Mouse (Mus musculus) kidney, adult 18-20 months (tissue): ENCODE results near the gene Tmem189.

Experiments used
- DNase-seq: peaks from one replicate; pipeline ENCODE4 v3.0.0; 2021

The Tmem189 gene

DNA sequence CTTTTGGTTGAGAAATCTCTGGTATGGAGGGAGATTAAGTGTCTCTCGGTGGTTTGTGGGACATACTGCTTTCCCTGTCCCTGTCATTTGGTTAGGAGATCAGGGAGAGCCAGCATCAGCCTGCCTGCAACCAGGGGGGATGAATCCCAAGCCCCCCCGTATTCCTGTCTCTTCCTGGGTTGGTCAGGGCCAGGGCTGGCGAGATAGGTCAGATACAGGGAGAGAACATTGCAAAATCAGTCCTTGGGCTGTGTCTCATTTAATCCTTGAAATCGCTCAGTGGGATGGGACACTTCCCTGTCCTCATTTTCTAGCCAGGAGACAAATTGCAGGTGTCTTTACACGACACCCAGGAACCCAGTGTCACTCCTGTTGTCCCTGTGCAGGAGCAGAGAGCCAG, 10.4 kb upstream of the Tmem189 start:
- DNase-seq: no peak

DNA sequence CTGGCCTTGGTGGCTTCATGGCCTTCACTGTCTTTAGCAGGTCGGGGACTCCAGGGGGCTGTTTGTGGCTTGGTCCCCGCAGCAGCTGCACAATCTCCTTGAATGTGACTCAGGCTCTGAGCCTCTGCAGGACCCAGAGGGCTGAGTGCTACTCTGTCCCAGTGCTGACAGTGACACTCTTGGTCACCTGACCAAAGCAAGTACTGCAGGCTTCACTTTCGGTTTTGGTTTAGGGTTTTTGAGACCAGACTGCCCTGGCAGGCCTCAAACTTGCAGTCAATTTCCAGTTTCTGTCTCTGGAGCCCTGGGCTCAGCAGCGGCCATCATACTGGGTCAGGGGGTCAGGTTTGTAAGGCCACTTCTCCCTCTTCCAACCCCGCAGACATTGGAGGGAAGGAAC, 8.3 kb upstream of the Tmem189 start:
- DNase-seq: peak; percentile 69

DNA sequence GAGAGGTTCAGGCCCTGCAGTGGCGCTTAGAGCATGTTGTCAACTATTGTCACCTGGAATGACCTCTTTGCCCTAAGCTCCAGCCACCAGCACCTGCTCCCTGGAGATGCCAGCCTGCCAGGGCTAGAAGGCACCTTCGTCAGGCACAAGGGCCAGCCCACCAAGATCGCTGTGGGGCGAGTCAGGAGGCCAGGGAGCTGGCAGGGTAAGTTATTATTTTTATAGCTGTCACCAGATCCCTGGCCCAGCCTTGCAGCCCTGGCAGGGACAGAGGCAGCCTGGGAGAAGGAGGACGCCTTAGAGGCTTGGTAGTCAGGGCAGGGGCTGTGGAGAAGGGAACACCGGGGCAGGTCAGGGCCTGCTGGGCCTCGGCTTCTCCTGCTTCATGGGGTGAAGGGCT, 6.5 kb upstream of the Tmem189 start:
- DNase-seq: peak; percentile 52

DNA sequence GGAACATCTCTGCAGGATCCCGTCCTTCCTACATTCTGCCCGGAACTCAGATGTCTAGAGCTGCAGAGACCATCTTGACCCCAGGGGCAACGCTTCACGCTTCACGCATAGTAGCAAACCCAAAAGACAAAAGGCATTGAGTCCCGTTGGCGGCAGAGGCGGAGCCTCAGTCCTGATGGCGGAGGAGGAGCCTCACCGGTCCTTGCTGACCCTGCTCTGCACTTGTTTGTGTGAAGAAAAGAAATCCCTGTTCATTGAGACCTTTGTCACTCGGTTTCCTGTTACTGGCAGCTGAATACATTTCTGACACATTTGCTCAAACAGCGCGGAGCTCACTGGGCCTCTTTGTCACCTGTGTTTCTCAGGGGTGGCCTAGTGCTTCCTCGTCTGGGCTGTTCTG, 5.9 kb upstream of the Tmem189 start:
- DNase-seq: no peak

DNA sequence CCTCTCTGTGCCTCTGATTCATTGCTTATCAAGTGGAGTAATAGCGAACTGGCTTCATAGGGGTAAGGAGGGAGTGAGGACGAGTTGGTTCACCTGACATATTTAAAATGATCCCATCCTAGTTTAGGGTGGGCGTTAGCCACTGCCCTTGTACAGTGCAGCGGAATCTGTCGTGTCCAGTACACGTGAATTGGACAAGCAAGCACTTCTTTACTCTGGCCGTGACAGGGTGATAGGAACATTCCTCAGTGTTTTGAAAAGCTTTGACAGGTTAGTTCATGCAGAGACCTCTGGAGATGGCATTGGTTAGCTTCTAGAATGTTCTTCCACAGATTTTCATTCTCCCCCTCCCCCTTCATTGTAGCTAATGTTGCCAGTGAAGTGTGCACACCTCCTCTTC, 5.3 kb upstream of the Tmem189 start:
- DNase-seq: no peak

DNA sequence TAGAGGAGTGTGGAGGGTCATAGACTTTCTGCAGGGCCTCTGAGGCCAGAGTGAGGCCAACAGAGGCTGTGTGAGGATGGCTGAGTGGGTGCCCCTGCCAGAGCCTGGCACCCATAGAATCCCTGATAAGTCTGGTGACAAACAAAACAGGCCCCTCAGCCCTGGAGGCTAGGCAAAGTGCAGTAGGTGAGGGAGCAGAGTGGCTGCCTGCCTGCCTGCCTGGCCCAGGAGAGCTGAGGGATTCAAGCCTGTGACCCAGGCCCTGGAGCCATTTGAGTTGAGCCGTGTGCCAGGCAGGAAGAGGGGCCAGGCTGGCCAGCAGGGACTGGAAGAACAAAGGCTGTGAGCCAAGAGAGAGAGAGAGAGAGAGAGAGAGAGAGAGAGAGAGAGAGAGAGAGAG, 4.6 kb upstream of the Tmem189 start:
- DNase-seq: no peak

DNA sequence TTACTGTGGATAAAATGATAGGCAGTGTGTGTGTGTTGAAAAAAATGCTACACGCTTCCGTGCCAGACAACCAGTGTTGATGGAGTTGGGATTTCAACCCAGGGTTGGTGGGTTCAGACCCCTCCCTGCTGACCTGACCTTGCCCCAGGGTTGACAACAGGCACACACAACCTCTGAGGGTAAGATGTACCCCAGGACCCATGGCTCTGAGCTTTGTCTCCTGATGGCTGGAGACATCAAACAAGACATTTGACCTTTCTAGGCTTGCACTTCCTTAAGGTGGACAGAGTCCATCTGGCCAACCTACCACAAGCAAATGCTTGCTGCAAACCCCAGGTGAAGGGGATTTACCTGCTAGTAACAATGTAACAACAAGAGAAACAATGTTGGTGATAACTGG, 3.9 kb upstream of the Tmem189 start:
- DNase-seq: no peak

DNA sequence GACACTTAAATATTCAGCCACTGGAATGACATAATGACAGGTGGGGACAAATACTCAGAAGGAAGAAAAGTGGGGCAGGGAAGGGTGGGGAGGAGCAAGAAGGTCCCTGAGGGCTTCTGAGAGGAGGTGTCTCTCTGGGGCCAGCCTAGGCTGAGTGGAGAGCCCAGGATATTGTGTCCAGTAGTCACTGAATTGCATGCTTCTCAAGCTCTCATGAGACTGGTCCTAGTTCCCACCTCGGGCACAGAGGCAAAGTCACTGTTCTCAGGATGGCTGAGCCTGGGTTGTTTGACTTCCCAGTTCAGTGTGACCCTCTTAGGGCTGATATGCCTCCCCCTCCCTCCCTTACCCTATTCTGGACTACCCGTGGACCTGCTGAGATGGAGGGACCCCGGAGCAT, 3.2 kb upstream of the Tmem189 start:
- DNase-seq: no peak

DNA sequence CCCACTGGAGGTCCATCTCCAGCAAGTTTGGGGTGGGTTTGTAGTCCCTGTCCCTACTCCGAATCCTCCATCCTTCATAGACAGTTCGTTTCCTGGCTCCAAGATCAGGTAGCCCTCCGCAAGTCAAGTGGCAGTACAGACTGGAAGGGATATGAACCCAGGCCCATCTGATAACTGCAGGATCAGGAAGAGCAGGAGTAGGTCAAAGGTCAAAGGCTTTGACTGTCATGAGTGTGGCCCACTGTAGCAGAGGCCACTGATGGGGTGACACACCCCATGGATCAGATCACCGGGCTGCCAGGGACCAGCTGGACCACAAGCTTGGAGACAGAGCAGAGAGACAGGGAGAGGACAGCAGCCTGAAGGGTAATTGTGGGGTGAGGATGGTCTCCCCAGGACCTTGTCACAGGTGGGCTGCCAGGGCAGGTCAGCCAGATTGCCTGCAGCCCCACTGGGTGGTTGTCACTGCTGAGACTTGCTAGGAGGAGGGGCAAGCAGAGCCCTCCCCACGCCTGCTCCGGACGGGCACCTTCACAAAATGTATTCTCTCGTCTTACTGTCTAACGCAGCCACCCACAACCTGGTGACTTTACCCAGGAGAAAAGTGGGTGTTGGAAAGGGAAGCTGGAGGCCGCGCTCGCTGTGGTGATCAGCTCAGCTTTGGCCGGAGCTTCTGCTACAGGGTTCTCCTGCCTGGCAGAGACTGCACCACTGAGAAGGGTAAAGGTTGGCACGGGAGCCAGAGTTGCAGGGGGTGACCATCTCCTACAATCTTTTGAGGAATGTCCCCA, 2.4 kb upstream of the Tmem189 start:
- no peak for DNase-seq

DNA sequence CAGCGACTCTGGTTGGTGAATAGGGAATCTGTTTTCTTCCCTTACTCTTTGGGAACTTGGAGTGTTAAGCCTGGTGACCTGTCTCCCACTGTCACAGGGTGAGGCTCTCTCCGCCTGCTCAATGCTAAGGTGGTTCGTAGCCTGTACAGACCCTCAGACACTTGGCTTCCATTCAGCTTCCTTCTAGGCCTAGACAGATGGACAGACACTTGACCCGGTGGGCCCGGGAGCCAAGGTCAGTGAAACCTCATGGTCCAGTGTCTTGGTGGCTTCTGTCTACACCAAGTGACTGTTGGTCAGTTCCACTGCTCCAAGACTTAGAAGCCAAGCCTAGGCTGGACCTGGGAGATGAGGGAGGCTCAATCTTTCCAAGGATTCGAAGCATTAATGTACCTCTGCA, 1.8 kb upstream of the Tmem189 start:
- no peak for DNase-seq

DNA sequence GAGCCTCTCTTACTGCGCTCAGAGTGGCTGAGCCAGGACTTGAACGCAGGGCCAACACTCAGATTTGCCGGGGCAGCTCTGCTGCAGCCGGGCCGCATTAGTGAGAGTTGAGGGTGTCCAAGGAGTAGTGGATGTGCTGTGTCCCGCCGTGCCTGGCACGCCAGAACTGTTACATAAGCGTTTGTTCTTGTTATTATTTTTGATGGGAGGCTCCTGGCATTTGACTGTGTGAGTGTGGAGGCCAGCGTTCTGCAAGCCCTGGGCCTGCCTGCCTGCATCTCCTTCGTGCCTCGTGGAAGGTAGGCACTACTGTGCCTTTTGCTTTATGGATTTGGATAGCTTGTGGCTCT, 1.3 kb upstream of the Tmem189 start:
- peak; percentile 66 for DNase-seq

DNA sequence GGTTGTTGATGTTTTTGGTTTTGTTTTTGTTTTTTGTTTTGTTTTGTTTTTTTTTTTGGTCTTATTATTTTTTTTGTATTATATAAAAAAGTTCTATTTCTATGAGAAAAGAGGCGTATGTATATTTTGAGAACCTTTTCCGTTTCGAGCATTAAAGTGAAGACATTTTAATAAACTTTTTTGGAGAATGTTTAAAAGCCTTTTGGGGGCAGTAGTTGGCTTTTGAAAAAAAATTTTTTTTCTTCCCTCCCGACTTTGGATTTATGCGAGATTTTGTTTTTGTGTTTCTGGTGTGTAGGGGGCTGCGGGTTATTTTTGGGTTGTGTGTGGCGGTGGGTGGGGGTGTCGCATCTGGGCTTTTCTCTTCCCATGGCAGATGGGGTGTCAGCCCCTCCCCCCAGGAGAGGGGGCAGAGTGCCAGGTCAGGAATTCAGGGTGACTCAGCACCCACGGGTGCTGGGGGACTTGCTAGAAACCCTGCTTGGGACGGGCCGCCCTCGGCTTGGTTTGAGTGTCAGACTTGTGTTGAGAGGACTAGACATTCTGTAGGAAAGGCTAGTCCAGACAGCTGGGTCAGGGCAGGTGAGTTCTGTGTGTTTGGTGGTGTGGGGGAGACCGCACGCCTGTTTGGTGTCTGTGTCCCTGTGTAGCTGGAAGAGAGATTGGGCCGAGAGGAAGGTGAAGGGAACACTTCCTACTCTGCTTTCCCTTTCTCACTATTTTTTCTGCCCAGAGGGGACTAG, 768 bp upstream of the Tmem189 start:
- DNase-seq: peak; percentile 44

DNA sequence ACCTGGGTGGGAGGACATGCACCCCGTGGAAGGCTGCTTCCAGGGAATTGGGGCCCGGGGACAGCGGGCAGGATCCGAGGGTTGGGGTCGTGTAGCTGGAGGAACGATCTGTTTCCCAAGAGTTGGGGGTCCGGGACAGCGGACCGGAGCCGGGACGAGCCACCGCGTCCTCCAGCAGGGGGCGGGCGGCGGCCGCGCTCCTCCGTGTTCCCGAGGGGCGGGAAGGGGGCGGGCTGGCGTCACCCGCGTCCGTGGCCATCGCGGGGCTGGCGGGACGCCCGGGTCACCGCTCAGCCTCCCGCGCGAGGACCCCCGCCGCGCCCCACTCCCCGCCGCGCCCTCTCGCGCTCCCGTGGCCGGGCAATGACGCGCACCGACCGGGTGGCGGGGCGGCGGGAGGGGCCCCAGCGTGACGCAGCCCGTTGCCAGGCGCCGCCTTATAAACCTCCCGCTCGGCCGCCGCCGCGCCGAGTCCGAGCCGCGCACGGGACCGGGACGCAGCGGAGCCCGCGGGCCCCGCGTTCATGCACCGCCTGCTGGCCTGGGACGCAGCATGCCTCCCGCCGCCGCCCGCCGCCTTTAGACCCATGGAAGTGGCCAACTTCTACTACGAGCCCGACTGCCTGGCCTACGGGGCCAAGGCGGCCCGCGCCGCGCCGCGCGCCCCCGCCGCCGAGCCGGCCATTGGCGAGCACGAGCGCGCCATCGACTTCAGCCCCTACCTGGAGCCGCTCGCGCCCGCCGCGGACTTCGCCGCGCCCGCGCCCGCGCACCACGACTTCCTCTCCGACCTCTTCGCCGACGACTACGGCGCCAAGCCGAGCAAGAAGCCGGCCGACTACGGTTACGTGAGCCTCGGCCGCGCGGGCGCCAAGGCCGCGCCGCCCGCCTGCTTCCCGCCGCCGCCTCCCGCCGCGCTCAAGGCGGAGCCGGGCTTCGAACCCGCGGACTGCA, 847 bp downstream of the Tmem189 start, which contains the start of gene Cebpb:
Gene Cebpb, plus strand, starts transcription at position 418 of the 954 bp plus-strand sequence.
- peak; percentile 94 for DNase-seq

DNA sequence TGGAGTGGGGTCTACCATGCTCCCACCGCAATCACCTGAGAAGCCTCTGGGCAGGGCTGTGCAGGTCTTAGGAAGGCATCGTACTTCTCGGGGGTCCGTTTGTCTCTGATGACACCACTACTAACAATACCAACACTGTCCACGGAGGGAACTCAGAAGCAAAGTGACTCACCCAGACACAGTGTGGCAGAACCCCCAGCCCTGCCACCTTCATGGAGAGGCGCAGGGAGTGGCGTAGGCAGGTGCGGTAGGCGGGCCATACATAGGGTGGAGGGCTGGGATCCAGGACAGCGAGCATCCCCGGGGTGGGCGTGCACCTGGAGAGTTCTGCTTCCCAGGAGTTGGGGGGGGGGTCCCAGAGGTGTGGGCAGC, 1.5 kb downstream of the Tmem189 start:
- peak; percentile 37 for DNase-seq

DNA sequence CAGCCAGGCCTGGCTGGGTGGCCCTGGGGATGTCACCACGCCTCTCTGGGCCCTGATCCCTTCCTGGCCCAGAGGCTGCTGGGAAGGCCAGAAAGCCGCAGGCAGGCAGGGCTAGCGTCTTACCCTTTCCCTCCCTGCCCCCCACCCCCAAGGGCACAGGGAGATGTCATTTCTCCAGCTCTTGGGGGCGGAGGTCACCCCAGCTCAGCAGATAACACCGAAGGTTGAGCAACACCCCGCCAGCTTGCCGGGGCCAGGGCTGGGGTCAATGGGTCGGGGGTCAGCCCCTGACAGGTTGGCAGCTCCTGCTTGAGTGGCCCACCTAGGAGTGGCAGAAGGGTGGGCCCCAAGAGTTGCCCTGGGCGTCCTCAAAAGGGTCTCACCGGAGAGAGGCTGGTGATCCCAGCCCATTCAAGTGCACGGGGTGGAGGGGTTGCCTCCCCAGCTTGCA, 1.9 kb downstream of the Tmem189 start:
- no peak for DNase-seq

DNA sequence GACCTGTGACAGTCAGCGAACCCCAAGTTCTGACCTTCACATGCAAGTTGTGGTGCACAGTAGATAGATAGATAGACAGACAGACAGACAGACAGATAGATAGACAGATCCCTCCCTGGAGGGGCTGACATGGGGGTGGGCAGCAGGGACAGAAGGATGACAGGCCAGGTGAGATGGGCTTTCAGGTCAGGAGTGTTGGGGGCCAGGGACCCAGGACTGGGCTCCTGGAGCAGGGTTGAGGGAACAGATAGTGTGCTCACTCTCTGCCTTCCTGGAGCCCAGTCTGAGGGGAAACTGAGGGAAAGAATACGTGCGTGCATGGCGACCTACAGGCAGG, 2.4 kb downstream of the Tmem189 start:
- no peak for DNase-seq

DNA sequence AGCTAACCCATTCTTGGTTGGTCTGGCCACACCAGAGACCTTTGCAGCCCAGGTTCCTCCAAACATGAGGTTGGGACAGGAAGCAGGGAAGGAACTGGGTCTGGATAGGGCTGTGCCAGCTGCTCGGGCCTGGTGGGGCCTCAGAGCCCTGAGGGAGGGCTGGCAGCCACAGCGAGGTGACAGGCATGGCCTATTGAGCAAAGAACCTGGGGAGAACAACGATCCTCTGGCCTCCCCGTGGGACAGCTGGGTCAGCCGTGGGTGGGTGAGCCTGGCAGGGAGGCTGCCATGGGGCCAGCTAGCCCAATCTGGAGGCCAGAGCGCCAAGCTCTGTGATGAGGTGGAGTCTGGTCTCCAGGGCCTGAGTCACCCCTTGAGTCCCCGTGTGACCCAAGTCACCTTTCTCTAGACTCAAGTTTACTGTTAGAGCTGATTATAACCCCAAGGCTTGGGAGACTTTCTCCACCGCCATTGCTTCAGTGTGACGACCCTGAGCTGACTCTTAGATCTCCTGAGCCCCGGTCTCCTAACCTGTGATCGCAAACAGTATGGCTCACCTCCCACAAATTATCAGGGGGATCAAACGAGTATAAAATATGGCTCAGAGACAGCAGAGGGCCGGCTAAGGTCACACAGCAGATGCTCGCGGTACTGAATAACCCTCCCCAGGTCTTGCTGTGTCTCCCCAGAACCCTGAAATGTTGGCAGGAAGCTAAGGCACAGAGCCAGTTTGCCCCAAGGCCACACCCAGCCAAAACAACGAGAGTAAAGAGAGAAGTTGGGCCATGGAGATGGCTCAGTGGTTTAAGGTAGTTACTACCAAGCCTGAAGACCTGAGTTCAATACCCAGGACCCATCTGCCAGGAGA, 3.0 kb downstream of the Tmem189 start:
- DNase-seq: no peak

DNA sequence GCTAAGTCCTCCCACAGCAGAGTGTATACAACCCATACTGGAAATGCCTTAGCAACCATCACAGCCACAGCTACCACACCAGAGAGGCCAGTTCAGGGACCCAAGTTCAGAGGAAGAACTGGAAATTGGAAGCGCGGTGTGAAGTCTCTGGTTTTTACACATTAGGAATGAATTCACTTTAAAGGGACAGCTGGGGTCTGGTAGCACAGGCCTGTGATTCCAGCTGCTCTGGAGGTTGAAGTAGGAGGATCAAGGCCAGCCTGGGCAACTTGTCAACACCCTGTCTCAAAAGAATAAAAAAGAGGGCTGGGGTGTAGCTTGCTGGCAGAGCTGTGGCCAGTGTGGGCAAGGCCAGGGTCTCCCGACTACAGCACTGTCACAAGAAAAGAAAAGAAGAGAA, 3.8 kb downstream of the Tmem189 start:
- no peak for DNase-seq

DNA sequence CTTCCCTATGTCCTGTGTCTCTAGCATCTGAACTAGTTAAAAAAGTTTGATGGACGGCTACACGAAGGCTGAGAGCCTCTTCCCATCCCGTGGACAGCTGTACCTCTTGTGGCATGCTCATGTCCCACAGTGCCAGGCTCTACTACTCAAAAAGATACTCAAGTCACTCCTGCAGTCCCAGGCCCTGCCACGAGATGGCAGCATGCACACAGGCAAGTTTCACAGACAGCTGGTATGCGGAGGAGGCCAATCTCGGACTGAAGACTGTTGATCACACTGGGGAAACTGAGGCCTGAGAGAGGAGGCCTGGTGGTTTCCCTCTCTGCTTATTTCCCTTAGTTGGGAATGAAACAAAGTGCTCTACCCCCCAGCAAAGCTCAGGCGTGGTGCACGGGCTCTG, 4.5 kb downstream of the Tmem189 start:
- peak; percentile 99 for DNase-seq

DNA sequence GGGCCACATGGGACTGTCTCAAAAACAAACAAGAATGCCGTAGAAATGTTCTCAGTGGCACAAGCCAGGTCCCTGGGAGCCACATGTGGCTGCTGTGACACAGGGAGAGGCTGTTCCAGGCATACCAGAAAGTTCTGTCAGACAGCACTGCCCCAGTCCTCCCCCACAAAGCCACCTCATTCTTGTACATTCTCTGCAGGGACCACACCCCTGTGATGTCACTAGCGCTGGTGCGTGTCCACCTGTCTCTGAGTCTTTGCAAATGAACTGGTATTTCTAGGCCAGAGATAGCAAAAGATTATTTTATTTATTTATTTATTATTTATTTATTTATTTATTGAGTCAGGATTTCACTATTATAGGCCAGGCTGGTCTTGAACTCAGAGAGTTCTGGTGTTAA, 5.9 kb downstream of the Tmem189 start:
- no peak for DNase-seq

DNA sequence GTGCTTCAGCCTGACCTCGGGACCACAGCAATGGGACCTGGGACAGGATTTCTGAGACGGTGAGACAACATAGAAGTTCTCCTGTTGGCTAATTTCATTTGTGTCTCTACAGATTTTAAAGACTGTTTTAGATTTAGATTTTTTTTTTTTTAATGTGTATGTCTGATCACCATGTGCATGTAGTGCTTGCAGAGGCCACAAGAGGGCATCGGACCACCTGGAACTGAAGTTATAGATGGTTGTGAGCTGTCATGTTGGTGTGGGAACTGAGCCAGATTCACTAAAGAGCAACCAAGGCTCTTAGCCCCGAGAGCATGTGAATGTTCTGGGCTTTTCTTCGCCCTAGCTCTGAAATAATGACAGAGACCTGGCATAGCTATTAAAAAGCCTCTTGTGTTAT, 9.0 kb downstream of the Tmem189 start:
- peak; percentile 74 for DNase-seq

DNA sequence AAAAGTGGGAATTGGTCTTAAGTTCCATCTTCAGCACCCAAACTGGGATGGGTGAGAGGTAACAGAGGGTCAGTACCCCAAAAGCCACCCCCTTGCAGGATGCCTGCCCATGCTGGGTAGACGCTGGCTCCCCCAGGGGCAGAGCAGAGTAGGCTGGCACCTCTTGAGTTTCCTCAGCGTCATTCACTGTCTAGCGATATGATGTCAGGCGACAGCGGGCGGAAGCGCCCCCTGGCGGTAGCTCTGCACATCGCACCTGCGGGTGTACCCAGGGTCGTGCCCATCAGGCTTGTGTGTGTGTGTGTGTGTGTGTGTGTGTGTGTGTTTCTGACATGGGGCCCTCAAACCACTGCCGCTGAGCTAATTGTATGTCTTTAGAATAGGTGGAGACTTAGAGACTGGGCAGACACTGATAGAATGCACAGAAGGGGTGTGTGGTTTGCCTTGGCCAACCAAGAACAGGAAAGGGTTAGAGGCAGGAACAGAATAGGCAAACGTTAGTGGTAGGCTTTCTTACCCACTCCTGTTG, 9.7 kb downstream of the Tmem189 start:
- DNase-seq: peak; percentile 85
